Mouse (Mus musculus): Measurements from ENCODE around the gene Muc13. TPM values are rescaled to one million over a fixed set of nuclear protein-coding genes. Genes with fewer than 3 reads are reported as not detected.

Muc13 gene
- total RNA-seq, 4 experiments from 2014 or later, result 0.09 to 0.14 TPM; not detected in 2

DNA sequence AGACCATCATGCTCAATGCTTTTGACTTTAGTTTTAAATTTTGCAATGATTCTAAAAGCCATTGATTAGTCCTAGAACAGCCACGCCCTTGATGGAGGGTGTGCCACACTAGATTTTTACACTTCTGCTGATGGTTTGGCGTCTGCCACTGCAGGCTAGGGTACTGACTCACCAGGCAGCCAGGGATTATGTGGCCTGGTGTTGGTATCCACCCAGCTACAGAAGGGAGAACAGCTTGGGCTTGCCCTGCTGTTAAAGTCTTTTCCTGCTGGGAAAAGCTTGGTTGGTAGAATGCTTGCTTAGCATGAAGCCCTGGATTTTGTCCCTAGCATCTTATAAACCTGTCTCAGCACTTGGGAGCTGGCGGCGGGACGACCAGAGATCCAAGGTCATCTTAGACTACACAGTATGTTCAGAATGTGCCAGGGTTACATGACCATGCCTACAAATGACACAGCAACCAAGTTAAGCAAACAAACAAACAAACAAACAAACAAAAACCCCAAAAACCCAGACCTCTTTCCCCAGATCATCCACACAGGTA lies 69.4 kb downstream of the Muc13 start:
- DNase-seq (ENCODE audit: low spot score), result no peak

Other genes starting within 250 kb of the Muc13 start
- 100 to 1,000 TPM; 122 to 159 (median 140) TPM for gene Heg1, start 109.7 kb upstream of the Muc13 start, total RNA-seq (2022)
- 100 to 1,000 TPM in 1 of 4 experiments, 10 to 100 TPM in 3; 87.6 to 103 (median 91.3) TPM for gene Itgb5, start 35.6 kb downstream of the Muc13 start, total RNA-seq (2022)
- 1 to 10 TPM; 7.9 to 9.1 (median 8.3) TPM for gene Umps, start 173.0 kb downstream of the Muc13 start, total RNA-seq (2022)

Measured in heart, adult 8-10 months (tissue).